Mouse (Mus musculus): Measurements from ENCODE around the gene Rpl18a.

- TF ChIP-seq CTCF (conservative IDR thresholded peaks at IDR 0.05; ENCODE audit: low read length) = no peak
- TF ChIP-seq NANOG (IDR thresholded peaks at IDR 0.05; ENCODE audit: borderline replicate concordance, low read length) = no peak
These were observed 1.5 kb upstream of the Rpl18a start for GRCm38 (mm10) chr8:70898661-70899198.
